Mouse (Mus musculus) embryonic facial prominence, embryonic 11.5 days (tissue): Measurements from ENCODE around the gene Krt36. TPM values are rescaled to one million over a fixed set of nuclear protein-coding genes. Genes with fewer than 3 reads are reported as not detected.

ENCODE experiments used
- ATAC-seq: fragments of 200-750 bp; cut with Nextera tagmentation; replicated peaks from 2 replicates; pipeline ENCODE4 v1.8.0; 2017; ENCODE audit warnings: low read depth; ENCODE audit not compliant: insufficient number of reproducible peaks, low FRiP score, low TSS enrichment
- DNase-seq: peaks from one replicate; pipeline ENCODE4 v3.0.0-alpha.2; 2015; ENCODE audit warnings: low spot score
- H3K27ac ChIP-seq: fragments of 300-500 bp; sonication (generic); replicated peaks from 2 replicates; pipeline ENCODE4 v1.5.1; 2014; ENCODE audit warnings: mild to moderate bottlenecking, low read depth, low read length, control low read depth
- H3K27me3 ChIP-seq: fragments of 300-500 bp; sonication (generic); 2 replicates; pipeline ENCODE4 v1.6.1; 2014; ENCODE audit warnings: mild to moderate bottlenecking, low read length, moderate library complexity, mixed read lengths; ENCODE audit not compliant: control insufficient read depth, insufficient read depth
- H3K36me3 ChIP-seq: fragments of 300-500 bp; sonication (generic); replicated peaks from 2 replicates; pipeline ENCODE4 v1.6.1; 2014; ENCODE audit warnings: low read depth, mild to moderate bottlenecking, low read length, moderate library complexity, mixed read lengths; ENCODE audit not compliant: control insufficient read depth, insufficient read depth
- H3K4me1 ChIP-seq: fragments of 300-500 bp; sonication (generic); 2 replicates; pipeline ENCODE4 v1.6.1; 2014; ENCODE audit warnings: low read length, mixed read lengths; ENCODE audit not compliant: control insufficient read depth, insufficient read depth
- H3K4me2 ChIP-seq: fragments of 300-500 bp; sonication (generic); 2 replicates; pipeline ENCODE4 v1.6.1; 2014; ENCODE audit warnings: low read depth, mild to moderate bottlenecking, control low read depth, low read length, moderate library complexity
- H3K4me3 ChIP-seq: fragments of 300-500 bp; sonication (generic); 2 replicates; pipeline ENCODE4 v1.5.1; 2014; ENCODE audit warnings: low read depth, low read length, control low read depth
- H3K9ac ChIP-seq: fragments of 300-500 bp; sonication (generic); replicated peaks from 2 replicates; pipeline ENCODE4 v1.6.1; 2014; ENCODE audit warnings: mild to moderate bottlenecking, control low read depth, low read length
- H3K9me3 ChIP-seq: fragments of 300-500 bp; sonication (generic); replicated peaks from 2 replicates; pipeline ENCODE4 v1.6.1; 2016; ENCODE audit warnings: mild to moderate bottlenecking, low read length, inconsistent platforms, mixed read lengths; ENCODE audit not compliant: control insufficient read depth
- WGBS: fragments of 180-500 bp; shearing (Covaris S2); extraction: QIAGEN DNeasy Blood & Tissue Kit; methylation state at CpG from one replicate; pipeline ENCODE4 v1.1.7; 2014; 5-methylcytosine and 5-hydroxymethylcytosine counted together
- polyA plus RNA-seq: library from polyadenylated mRNA; unstranded; fragments of >200 nt; fragmentation: Nextera tagmentation; extraction: Ambion mirVana; gene quantifications from 2 replicates; pipeline ENCODE4 v1.2.1, GENCODE M21; 2014

The Krt36 gene
- polyA plus RNA-seq = 0.13 TPM in 1 of 2 replicates, not detected in the other

GRCm38 (mm10) chr11:100105576-100106122, at the start of gene Krt36:
Gene Krt36, minus strand, starts transcription at chr11:100105626.
- Histone ChIP-seq H3K4me1 (no peaks in the 10 kb centered on the region), H3K27ac (no peak within 1 kb of the TSS), H3K9me3 (no peaks in the 10 kb centered on the region), H3K4me2 (no peak within 1 kb of the TSS), H3K36me3 (no peaks in the 10 kb centered on the region), H3K4me3 (no peak within 1 kb of the TSS), H3K9ac (no peak within 1 kb of the TSS), H3K27me3 (no peaks in the 10 kb centered on the region)
- DNase-seq (no peak), ATAC-seq (no peak)
- WGBS = 88% methylated on average over 6 of the region's 6 CpGs

- H3K4me1 ChIP-seq = no peaks in the 10 kb centered on the region; the same call in 1 of the 2 replicates
- H3K27me3 ChIP-seq = peaks cover 10% of the 10 kb centered on the region
- WGBS = 55% methylated on average over 9 of the region's 9 CpGs
- no peaks in the 10 kb centered on the region for H3K36me3 ChIP-seq
- H3K4me2 ChIP-seq = no peak within 1 kb of the TSS
- no peaks in the 10 kb centered on the region for H3K9me3 ChIP-seq
- H3K9ac ChIP-seq = no peak within 1 kb of the TSS
- H3K4me3 ChIP-seq = no peak within 1 kb of the TSS
- no peak for ATAC-seq
- DNase-seq = no peak
- H3K27ac ChIP-seq = no peak within 1 kb of the TSS
Measured at GRCm38 (mm10) chr11:100148615-100149330, 43.3 kb upstream of the Krt36 start, which contains the start of gene Krt19. Gene Krt19, minus strand, starts transcription at chr11:100148665.

GRCm38 (mm10) chr11:100147566-100148353, 42.3 kb upstream of the Krt36 start:
- WGBS = 68% methylated on average over 5 of the region's 5 CpGs

GRCm38 (mm10) chr11:100145858-100146560, 40.6 kb upstream of the Krt36 start:
- H3K36me3 ChIP-seq = no peaks in the 10 kb centered on the region
- peak overlapping the region; percentile 21 for H3K4me3 ChIP-seq
- peak overlapping the region; percentile 37 for H3K4me2 ChIP-seq
- H3K9me3 ChIP-seq = no peaks in the 10 kb centered on the region
- WGBS = 2% methylated on average over 13 of the region's 13 CpGs
- no peak for ATAC-seq
- H3K27ac ChIP-seq = no peak overlapping the region
- no peak overlapping the region for H3K9ac ChIP-seq
- DNase-seq = peak; percentile 15
- H3K4me1 ChIP-seq = no peaks in the 10 kb centered on the region; the same call in 1 of the 2 replicates
- peaks cover 10% of the 10 kb centered on the region for H3K27me3 ChIP-seq

More at GRCm38 (mm10) chr11:100147566-100148353, 42.3 kb upstream of the Krt36 start:
- Histone ChIP-seq H3K4me1 (no peaks in the 10 kb centered on the region; the same call in 1 of the 2 replicates), H3K4me3 (no peak overlapping the region), H3K4me2 (no peak overlapping the region), H3K9ac (no peak overlapping the region), H3K27ac (no peak overlapping the region), H3K9me3 (no peaks in the 10 kb centered on the region), H3K36me3 (no peaks in the 10 kb centered on the region), H3K27me3 (peaks cover 10% of the 10 kb centered on the region)
- DNase-seq (no peak), ATAC-seq (no peak)

- H3K4me1 ChIP-seq = no peaks in the 10 kb centered on the region; the same call in 1 of the 2 replicates
- H3K4me2 ChIP-seq = peak overlapping the region; percentile 37
- H3K27ac ChIP-seq = no peak overlapping the region
- peaks cover 10% of the 10 kb centered on the region for H3K27me3 ChIP-seq
- WGBS = under 1% methylated on average over 20 of the region's 20 CpGs
- no peaks in the 10 kb centered on the region for H3K9me3 ChIP-seq
- H3K4me3 ChIP-seq = peak overlapping the region; percentile 21
- H3K36me3 ChIP-seq = no peaks in the 10 kb centered on the region
- no peak for ATAC-seq
- DNase-seq = no peak
- H3K9ac ChIP-seq = no peak overlapping the region
Measured at GRCm38 (mm10) chr11:100145104-100145503, 39.7 kb upstream of the Krt36 start.

- DNase-seq = no peak
- Histone ChIP-seq H3K27me3 (peaks cover 10% of the 10 kb centered on the region), H3K9me3 (no peaks in the 10 kb centered on the region), H3K4me3 (no peak overlapping the region), H3K27ac (no peak overlapping the region), H3K9ac (no peak overlapping the region), H3K4me1 (no peaks in the 10 kb centered on the region; the same call in 1 of the 2 replicates), H3K36me3 (no peaks in the 10 kb centered on the region), H3K4me2 (no peak overlapping the region)
- 89% methylated on average over 21 of the region's 21 CpGs for WGBS
- no peak for ATAC-seq
Measured at GRCm38 (mm10) chr11:100140966-100141365, 35.5 kb upstream of the Krt36 start.

- Histone ChIP-seq H3K4me2 (no peak overlapping the region), H3K27me3 (no peaks in the 10 kb centered on the region), H3K36me3 (no peaks in the 10 kb centered on the region), H3K4me3 (no peak overlapping the region), H3K9ac (no peak overlapping the region), H3K9me3 (no peaks in the 10 kb centered on the region), H3K27ac (no peak overlapping the region), H3K4me1 (no peaks in the 10 kb centered on the region; the same call in 1 of the 2 replicates)
- WGBS = 66% methylated on average over 2 of the region's 2 CpGs
- ATAC-seq (no peak), DNase-seq (no peak)
Measured at GRCm38 (mm10) chr11:100139391-100139790, 34.0 kb upstream of the Krt36 start.
